Mouse (Mus musculus) right cerebral cortex, adult 18-20 months (tissue): Measurements from ENCODE around the gene Cox16.

Experiments used
- DNase-seq: peaks from one replicate; pipeline ENCODE4 v3.0.0; 2022; ENCODE audit warnings: mixed read lengths

Cox16 gene

DNA sequence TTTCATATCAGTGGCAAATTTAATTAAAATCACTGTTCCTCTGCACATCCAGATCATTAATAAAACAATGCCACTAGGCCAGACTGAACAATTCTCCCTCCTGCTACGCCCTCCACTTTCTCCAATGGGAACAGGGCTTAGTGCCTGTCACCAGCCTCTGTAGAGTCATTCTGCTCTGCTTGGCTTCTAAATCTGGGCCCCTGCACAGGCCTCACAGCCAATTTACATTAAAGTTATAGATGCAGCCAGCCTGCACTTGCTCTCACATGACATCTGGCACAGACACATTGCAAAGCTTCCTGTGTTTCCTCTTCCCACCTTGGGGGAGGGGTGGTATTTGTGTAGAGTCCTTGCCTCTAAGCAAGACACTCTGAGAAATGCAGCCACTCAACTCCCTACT is 163.9 kb downstream of the Cox16 start:
- no peak for DNase-seq

DNA sequence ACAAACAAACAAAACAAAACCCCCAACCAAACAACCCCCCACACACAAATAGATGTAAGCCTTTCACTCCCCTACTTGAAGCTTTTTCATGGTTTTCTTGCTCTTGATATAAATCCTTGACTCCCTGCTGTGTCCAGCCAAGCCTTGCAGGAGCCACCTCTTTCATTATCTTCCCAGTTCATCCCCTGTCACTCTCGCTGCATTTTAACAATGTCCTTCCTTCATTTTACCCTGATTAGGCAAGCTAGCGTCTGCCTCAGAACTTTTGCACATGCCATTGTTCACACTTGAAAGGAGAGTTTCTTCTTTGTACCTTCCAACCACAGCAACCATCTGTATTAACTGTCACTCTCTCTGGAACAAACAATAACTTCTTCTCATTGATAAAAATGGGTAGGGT is 167.1 kb downstream of the Cox16 start:
- no peak for DNase-seq

DNA sequence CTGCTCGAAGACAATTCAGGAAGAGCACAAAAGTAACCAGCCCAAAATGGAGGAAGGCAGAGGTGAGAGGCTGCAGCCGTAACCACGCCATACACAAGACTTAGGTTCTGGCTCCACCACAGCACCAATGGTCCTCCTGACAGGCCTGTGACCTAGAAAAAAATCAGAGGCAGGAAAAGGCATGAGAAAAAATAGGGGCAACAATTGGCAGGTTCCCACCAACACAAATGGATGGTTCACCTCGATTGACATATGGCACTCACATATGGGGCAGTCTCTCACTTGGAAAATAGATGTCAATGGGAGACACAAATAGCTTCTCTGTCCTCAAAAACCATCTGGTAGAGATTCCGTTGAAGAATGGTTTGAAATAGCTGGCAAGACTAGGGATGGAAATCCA is 169.0 kb downstream of the Cox16 start:
- DNase-seq = peak; percentile 48
